Mouse (Mus musculus): ENCODE measurements at regions not wholly inside any gene's neighbourhood (a gene's known extent, or its start where the extent isn't known, plus 50 kb on each side); places are given as distances from the start of the nearest gene placed in this dataset.

GRCm38 (mm10) chr7:37375591-37375990 lies 397.9 kb downstream of the Zfp536 start:
- no peak for DNase-seq (ENCODE audit: low read depth in 2 of 2, low spot score in 2 of 2)

DNA sequence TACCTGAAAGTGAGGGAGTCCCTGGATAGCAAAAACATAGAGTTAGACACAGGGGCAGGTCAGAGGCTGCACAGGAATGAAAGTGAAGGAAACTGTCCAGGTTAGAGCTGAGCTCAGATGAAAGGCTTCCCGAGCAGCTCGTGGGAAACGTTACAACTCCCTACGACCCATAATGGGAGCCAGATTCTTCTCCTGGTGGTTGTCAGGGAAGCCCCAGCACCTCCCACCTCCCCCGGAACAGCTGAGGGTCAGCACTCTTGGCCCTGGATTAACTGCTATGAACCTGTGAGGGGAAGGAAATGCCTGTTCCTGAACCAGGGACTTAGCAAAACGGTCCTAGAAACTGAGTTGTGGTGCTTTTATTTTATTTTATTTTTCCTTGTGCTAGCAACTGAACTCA lies 397.2 kb downstream of the Zfp536 start:
- DNase-seq (ENCODE audit: low read depth in 2 of 2, low spot score in 2 of 2) = no peak

- no peak for DNase-seq (ENCODE audit: low read depth in 2 of 2, low spot score in 2 of 2)
These were observed 395.4 kb downstream of the Zfp536 start for GRCm38 (mm10) chr7:37377889-37378521.

- DNase-seq (ENCODE audit: low read depth in 2 of 2, low spot score in 2 of 2) = no peak
These were observed 385.6 kb downstream of the Zfp536 start for GRCm38 (mm10) chr7:37387871-37388270.

DNA sequence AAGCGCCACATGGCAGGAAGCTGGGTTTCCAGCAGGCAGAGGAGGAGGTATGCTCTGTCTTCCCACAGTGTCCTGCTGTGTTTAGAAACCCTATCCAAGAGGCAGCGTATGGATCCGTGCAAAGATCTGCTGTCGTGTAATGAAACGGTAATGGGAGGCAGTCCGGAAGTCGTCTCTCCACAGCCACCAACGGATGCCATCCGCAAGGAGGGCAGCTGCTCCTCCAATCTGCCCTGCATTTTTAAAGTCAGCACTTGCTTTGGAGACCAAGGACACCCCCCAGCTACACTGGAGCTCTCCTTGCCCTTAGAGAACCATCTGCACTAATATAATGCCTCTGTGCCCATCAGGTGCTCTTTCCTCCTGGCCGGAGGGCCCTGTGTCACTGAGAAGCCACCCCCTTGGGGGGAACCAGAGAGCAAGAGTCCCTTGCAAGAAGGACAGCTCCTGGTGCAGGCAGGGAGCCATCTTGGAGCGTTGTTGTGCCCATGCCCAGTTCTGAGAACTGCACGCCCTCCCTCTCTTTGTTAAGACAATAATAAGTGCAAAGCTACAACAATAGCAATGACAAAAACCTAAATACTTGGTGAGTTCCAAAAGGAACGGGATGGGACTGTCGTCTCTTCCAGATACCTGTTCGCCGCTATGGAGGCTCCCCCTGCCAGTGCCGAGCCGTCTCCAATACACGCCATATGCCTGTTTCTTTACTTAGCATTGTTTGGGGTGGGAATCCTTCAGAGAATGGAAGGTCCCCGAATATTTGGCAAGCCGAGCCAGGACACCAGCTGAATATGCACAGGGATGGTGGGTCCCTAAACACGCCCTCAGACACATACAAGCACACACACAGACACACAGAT lies 384.4 kb downstream of the Zfp536 start:
- no peak for DNase-seq (ENCODE audit: low read depth in 2 of 2, low spot score in 2 of 2)

GRCm38 (mm10) chr7:37389703-37390087 lies 383.7 kb downstream of the Zfp536 start:
- DNase-seq (ENCODE audit: low read depth in 2 of 2, low spot score in 2 of 2) = no peak

DNA sequence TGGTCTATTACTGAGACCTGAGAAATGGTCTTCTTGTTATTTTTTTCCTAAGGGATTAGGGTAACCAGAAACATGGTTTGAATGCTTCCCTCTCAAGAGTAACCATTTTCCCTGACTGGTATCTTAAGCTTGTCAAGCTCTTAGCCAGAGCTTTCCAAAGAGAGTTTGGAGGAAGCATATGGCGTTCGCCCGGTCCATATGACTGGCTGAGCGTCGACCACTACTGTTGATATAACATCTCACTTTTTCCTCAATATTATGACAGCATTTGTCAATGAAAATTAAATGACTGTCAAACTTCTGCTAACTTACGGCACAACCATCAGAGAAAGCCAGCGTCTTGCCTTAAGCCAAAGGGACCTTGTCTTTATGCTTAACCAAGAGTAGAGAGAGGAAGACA lies 383.2 kb downstream of the Zfp536 start:
- DNase-seq (ENCODE audit: low read depth in 2 of 2, low spot score in 2 of 2) = no peak

GRCm38 (mm10) chr7:37392122-37392521 lies 381.3 kb downstream of the Zfp536 start:
- DNase-seq (ENCODE audit: low read depth in 2 of 2, low spot score in 2 of 2) = no peak

GRCm38 (mm10) chr7:37392604-37393003 lies 380.8 kb downstream of the Zfp536 start:
- no peak for DNase-seq (ENCODE audit: low read depth in 2 of 2, low spot score in 2 of 2)

DNA sequence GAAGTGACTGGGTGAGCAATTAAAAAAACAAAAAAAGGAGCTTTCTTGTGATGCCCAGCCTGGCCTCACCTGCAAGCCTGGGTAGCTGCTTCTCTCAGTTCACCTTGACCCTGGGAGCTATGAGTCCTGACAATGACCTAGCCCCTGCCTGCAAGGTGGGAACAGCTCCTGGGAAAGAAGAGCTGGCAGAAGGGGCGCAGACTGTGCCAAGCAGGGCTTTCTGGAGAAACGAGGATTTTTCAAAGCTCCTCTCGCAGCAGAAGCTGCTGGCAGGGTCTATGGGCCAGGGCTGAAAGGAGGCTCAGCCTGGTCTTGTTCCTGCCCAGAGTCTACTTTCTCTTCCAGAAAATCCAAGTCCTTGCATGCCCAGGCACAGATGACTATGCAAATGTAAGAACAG lies 380.4 kb downstream of the Zfp536 start:
- no peak for DNase-seq (ENCODE audit: low read depth in 2 of 2, low spot score in 2 of 2)

DNA sequence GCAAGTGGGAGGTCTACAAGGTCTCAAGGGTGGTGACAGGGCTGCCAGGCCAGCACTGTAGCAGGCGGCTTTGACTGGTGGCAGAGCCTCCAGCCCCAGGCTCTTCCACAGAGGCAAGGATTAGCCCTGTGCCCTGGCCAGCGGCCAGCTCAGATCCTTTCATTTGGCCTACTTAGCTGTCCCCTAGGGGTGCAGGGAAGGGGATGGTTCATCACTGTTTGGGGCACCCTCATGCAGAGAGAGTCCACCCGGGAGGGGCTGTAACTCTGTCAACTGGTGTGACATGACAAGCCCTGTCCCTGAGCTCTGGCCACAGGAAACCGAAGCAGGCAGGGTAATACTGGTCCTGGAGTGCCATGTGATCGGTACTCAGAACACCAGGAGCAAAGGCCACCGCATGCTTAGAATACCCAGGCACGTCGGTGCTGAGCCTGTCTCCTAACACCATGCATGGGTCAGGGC lies 378.4 kb downstream of the Zfp536 start:
- no peak for DNase-seq (ENCODE audit: low read depth in 2 of 2, low spot score in 2 of 2)

GRCm38 (mm10) chr7:37395881-37396513 lies 377.4 kb downstream of the Zfp536 start:
- no peak for DNase-seq (ENCODE audit: low read depth in 2 of 2, low spot score in 2 of 2)

GRCm38 (mm10) chr7:37403483-37403882 lies 370.0 kb downstream of the Zfp536 start:
- no peak for DNase-seq (ENCODE audit: low read depth in 2 of 2, low spot score in 2 of 2)

DNA sequence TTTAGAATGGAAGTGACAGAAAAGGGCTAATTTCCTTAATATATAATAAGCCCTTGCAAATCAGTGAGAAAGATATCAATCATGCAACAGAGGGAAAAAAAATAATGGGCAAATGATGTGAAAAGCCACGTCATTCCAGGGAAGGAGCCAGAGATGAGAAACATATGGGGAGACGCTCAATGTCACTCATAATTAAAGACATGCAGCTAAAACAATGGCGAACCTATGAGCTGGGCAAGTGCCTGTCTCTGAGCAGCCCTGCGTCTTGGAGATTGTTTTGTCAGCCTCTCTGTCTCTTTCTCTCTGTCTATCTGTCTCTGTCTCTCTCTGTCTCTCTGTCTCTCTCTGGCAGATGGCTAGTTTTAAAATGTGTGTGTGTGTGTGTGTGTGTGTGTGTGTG lies 360.1 kb downstream of the Zfp536 start:
- no peak for DNase-seq (ENCODE audit: low read depth in 2 of 2, low spot score in 2 of 2)

- DNase-seq (ENCODE audit: low read depth in 2 of 2, low spot score in 2 of 2) = no peak
These were observed 351.7 kb downstream of the Zfp536 start for GRCm38 (mm10) chr7:37421704-37422103.
